Mouse (Mus musculus): ENCODE measurements around the gene Dot1l. TPM values are rescaled to one million over a fixed set of nuclear protein-coding genes. Genes with fewer than 3 reads are reported as not detected.
"Not testable (repeated sequence)": the region's sequence is repeated elsewhere in the genome, so short reads cannot be mapped to it uniquely, and the experiment has no call there.

The Dot1l gene
- polyA plus RNA-seq, 1 experiment from 2014 or later = 23.0 TPM

GRCm38 (mm10) chr10:80816303-80816702 is 61.3 kb downstream of the Dot1l start:
- not testable (repeated sequence) for H3K9ac ChIP-seq (ENCODE audit: low read length); H3K27me3 ChIP-seq (ENCODE audit: control insufficient read depth, insufficient read depth, low read length); H3K9me3 ChIP-seq (ENCODE audit: control insufficient read depth, low read length); ATAC-seq (ENCODE audit: insufficient number of reproducible peaks, low FRiP score, low TSS enrichment, low read depth); H3K36me3 ChIP-seq (ENCODE audit: control insufficient read depth, insufficient read depth, low read length); H3K27ac ChIP-seq (replicated peaks; ENCODE audit: low read depth, low read length); H3K4me1 ChIP-seq (ENCODE audit: control insufficient read depth, insufficient read depth, low read length); DNase-seq (ENCODE audit: low spot score); H3K4me3 ChIP-seq (ENCODE audit: low read depth, low read length); H3K4me2 ChIP-seq (ENCODE audit: low read depth, severe bottlenecking)
- WGBS = 75% methylated on average over 3 of the region's 3 CpGs

DNA sequence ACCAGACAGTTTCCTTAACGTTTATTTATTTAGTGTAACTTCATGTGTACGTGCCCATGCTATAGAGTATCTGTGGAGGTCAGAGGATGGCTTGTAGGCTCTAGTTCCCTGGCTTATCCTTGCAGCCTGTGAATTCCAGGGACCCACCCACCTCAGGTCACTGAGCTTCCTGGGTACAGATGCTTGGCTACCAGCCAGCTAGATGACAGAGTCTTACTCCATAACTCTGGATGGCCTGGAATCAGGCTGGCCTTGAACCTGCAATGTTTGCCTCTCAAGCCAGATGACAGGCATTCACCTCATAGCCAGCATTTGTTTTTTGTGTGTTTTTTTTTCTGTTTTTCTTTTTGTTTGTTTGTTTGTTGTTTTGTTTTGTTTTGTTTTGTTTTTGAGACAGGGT is 62.2 kb downstream of the Dot1l start:
- Histone ChIP-seq H3K4me2 (ENCODE audit: low read depth, severe bottlenecking) (no peak overlapping the region), H3K4me1 (ENCODE audit: control insufficient read depth, insufficient read depth, low read length) (no peaks in the 10 kb centered on the region), H3K4me3 (ENCODE audit: low read depth, low read length) (no peak overlapping the region), H3K27me3 (ENCODE audit: control insufficient read depth, insufficient read depth, low read length) (no peaks in the 10 kb centered on the region), H3K9me3 (ENCODE audit: control insufficient read depth, low read length) (no peaks in the 10 kb centered on the region), H3K27ac (replicated peaks; ENCODE audit: low read depth, low read length) (no peak overlapping the region), H3K36me3 (ENCODE audit: control insufficient read depth, insufficient read depth, low read length) (no peaks in the 10 kb centered on the region), H3K9ac (ENCODE audit: low read length) (no peak overlapping the region)
- DNase-seq (ENCODE audit: low spot score) = no peak
- 65% methylated on average over 2 of the region's 2 CpGs for WGBS
- ATAC-seq (ENCODE audit: insufficient number of reproducible peaks, low FRiP score, low TSS enrichment, low read depth) = no peak

DNA sequence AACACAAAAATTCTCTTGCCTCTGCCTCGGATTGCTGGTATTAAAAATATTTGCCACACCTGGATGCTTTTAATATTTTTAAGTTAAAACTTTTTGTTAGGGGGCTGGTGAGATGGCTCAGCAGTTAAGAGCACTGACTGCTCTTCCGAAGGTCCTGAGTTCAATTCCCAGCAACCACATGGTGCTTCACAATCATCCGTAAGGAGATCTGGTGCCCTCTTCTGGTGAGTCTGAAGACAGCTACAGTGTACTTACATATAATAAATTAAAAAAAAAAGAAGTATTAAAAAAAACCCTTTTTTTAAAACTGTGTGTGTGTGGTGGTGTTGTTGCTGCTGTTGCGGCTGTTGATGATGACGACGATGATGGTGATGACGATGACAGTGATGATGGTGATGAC is 62.9 kb downstream of the Dot1l start:
- H3K27ac ChIP-seq (replicated peaks; ENCODE audit: low read depth, low read length); ATAC-seq (ENCODE audit: insufficient number of reproducible peaks, low FRiP score, low TSS enrichment, low read depth): not testable (repeated sequence)
- 86% methylated on average over 7 of the region's 7 CpGs for WGBS

GRCm38 (mm10) chr10:80818599-80819281 is 63.7 kb downstream of the Dot1l start:
- H3K4me2 ChIP-seq (ENCODE audit: low read depth, severe bottlenecking) = no peak overlapping the region
- ATAC-seq (ENCODE audit: insufficient number of reproducible peaks, low FRiP score, low TSS enrichment, low read depth) = no peak
- DNase-seq (ENCODE audit: low spot score) = no peak
- H3K9ac ChIP-seq (ENCODE audit: low read length) = 0 out of 2 replicates have a peak overlapping the region, but pooled peaks have one; percentile 12
- no peaks in the 10 kb centered on the region for H3K9me3 ChIP-seq (ENCODE audit: control insufficient read depth, low read length)
- H3K27me3 ChIP-seq (ENCODE audit: control insufficient read depth, insufficient read depth, low read length) = no peaks in the 10 kb centered on the region
- H3K4me1 ChIP-seq (ENCODE audit: control insufficient read depth, insufficient read depth, low read length) = no peaks in the 10 kb centered on the region
- H3K4me3 ChIP-seq (ENCODE audit: low read depth, low read length) = no peak overlapping the region
- no peaks in the 10 kb centered on the region for H3K36me3 ChIP-seq (ENCODE audit: control insufficient read depth, insufficient read depth, low read length)
- 59% methylated on average over 6 of the region's 6 CpGs for WGBS
- H3K27ac ChIP-seq (replicated peaks; ENCODE audit: low read depth, low read length) = no peak overlapping the region

More for the DNA sequence above, 62.9 kb downstream of the Dot1l start:
- H3K9ac ChIP-seq (ENCODE audit: low read length); H3K4me3 ChIP-seq (ENCODE audit: low read depth, low read length); H3K4me1 ChIP-seq (ENCODE audit: control insufficient read depth, insufficient read depth, low read length); H3K4me2 ChIP-seq (ENCODE audit: low read depth, severe bottlenecking); DNase-seq (ENCODE audit: low spot score); H3K36me3 ChIP-seq (ENCODE audit: control insufficient read depth, insufficient read depth, low read length); H3K27me3 ChIP-seq (ENCODE audit: control insufficient read depth, insufficient read depth, low read length); H3K9me3 ChIP-seq (ENCODE audit: control insufficient read depth, low read length): not testable (repeated sequence)

GRCm38 (mm10) chr10:80819406-80819805 is 64.4 kb downstream of the Dot1l start:
- Histone ChIP-seq H3K4me1 (ENCODE audit: control insufficient read depth, insufficient read depth, low read length) (no peaks in the 10 kb centered on the region), H3K27ac (replicated peaks; ENCODE audit: low read depth, low read length) (no peak overlapping the region), H3K4me3 (ENCODE audit: low read depth, low read length) (no peak overlapping the region), H3K9ac (ENCODE audit: low read length) (no peak overlapping the region), H3K27me3 (ENCODE audit: control insufficient read depth, insufficient read depth, low read length) (no peaks in the 10 kb centered on the region), H3K36me3 (ENCODE audit: control insufficient read depth, insufficient read depth, low read length) (no peaks in the 10 kb centered on the region), H3K9me3 (ENCODE audit: control insufficient read depth, low read length) (no peaks in the 10 kb centered on the region), H3K4me2 (ENCODE audit: low read depth, severe bottlenecking) (no peak overlapping the region)
- DNase-seq (ENCODE audit: low spot score) (no peak), ATAC-seq (ENCODE audit: insufficient number of reproducible peaks, low FRiP score, low TSS enrichment, low read depth) (no peak)
- WGBS = 56% methylated on average over 3 of the region's 3 CpGs

GRCm38 (mm10) chr10:80821991-80822390 is 67.0 kb downstream of the Dot1l start:
- H3K9ac ChIP-seq (ENCODE audit: low read length) = no peak overlapping the region

GRCm38 (mm10) chr10:80822528-80822927 is 67.5 kb downstream of the Dot1l start:
- 90% methylated on average over 5 of the region's 5 CpGs for WGBS
- H3K9me3 ChIP-seq (ENCODE audit: control insufficient read depth, low read length) = no peaks in the 10 kb centered on the region
- H3K27me3 ChIP-seq (ENCODE audit: control insufficient read depth, insufficient read depth, low read length) = no peaks in the 10 kb centered on the region
- no peak overlapping the region for H3K27ac ChIP-seq (replicated peaks; ENCODE audit: low read depth, low read length)
- ATAC-seq (ENCODE audit: insufficient number of reproducible peaks, low FRiP score, low TSS enrichment, low read depth) (no peak), DNase-seq (ENCODE audit: low spot score) (no peak)
- H3K4me1 ChIP-seq (ENCODE audit: control insufficient read depth, insufficient read depth, low read length) = peaks cover 2% of the 10 kb centered on the region
- no peak overlapping the region for H3K4me2 ChIP-seq (ENCODE audit: low read depth, severe bottlenecking)
- no peaks in the 10 kb centered on the region for H3K36me3 ChIP-seq (ENCODE audit: control insufficient read depth, insufficient read depth, low read length)
- no peak overlapping the region for H3K4me3 ChIP-seq (ENCODE audit: low read depth, low read length)
- H3K9ac ChIP-seq (ENCODE audit: low read length) = no peak overlapping the region

More at GRCm38 (mm10) chr10:80821991-80822390, 67.0 kb downstream of the Dot1l start:
- H3K27ac ChIP-seq (replicated peaks; ENCODE audit: low read depth, low read length) = no peak overlapping the region
- no peaks in the 10 kb centered on the region for H3K9me3 ChIP-seq (ENCODE audit: control insufficient read depth, low read length)
- H3K4me3 ChIP-seq (ENCODE audit: low read depth, low read length) = no peak overlapping the region
- H3K36me3 ChIP-seq (ENCODE audit: control insufficient read depth, insufficient read depth, low read length) = no peaks in the 10 kb centered on the region
- 44% methylated on average over 2 of the region's 2 CpGs for WGBS
- H3K4me1 ChIP-seq (ENCODE audit: control insufficient read depth, insufficient read depth, low read length) = no peaks in the 10 kb centered on the region
- H3K4me2 ChIP-seq (ENCODE audit: low read depth, severe bottlenecking) = no peak overlapping the region
- ATAC-seq (ENCODE audit: insufficient number of reproducible peaks, low FRiP score, low TSS enrichment, low read depth) (no peak), DNase-seq (ENCODE audit: low spot score) (no peak)
- no peaks in the 10 kb centered on the region for H3K27me3 ChIP-seq (ENCODE audit: control insufficient read depth, insufficient read depth, low read length)

- H3K27ac ChIP-seq (replicated peaks; ENCODE audit: low read depth, low read length) = no peak overlapping the region
- peaks cover 7% of the 10 kb centered on the region for H3K4me1 ChIP-seq (ENCODE audit: control insufficient read depth, insufficient read depth, low read length)
- H3K9ac ChIP-seq (ENCODE audit: low read length) = no peak overlapping the region
- no peaks in the 10 kb centered on the region for H3K36me3 ChIP-seq (ENCODE audit: control insufficient read depth, insufficient read depth, low read length)
- DNase-seq (ENCODE audit: low spot score) (no peak), ATAC-seq (ENCODE audit: insufficient number of reproducible peaks, low FRiP score, low TSS enrichment, low read depth) (no peak)
- H3K27me3 ChIP-seq (ENCODE audit: control insufficient read depth, insufficient read depth, low read length) = no peaks in the 10 kb centered on the region
- H3K9me3 ChIP-seq (ENCODE audit: control insufficient read depth, low read length) = no peaks in the 10 kb centered on the region
- no peak overlapping the region for H3K4me2 ChIP-seq (ENCODE audit: low read depth, severe bottlenecking)
- H3K4me3 ChIP-seq (ENCODE audit: low read depth, low read length) = no peak overlapping the region
- WGBS = 87% methylated on average over 1 of the region's 1 CpGs
Observed at GRCm38 (mm10) chr10:80823316-80823715, 68.3 kb downstream of the Dot1l start.
